Mouse (Mus musculus): ENCODE measurements around the gene Cxcl5. TPM values are rescaled to one million over a fixed set of nuclear protein-coding genes. Genes with fewer than 3 reads are reported as not detected.

Gene Cxcl5
- 0.11 and 0.14 TPM in 2 replicates for polyA plus RNA-seq (2014; fragmentation: Nextera tagmentation; extraction: Ambion mirVana)

DNA sequence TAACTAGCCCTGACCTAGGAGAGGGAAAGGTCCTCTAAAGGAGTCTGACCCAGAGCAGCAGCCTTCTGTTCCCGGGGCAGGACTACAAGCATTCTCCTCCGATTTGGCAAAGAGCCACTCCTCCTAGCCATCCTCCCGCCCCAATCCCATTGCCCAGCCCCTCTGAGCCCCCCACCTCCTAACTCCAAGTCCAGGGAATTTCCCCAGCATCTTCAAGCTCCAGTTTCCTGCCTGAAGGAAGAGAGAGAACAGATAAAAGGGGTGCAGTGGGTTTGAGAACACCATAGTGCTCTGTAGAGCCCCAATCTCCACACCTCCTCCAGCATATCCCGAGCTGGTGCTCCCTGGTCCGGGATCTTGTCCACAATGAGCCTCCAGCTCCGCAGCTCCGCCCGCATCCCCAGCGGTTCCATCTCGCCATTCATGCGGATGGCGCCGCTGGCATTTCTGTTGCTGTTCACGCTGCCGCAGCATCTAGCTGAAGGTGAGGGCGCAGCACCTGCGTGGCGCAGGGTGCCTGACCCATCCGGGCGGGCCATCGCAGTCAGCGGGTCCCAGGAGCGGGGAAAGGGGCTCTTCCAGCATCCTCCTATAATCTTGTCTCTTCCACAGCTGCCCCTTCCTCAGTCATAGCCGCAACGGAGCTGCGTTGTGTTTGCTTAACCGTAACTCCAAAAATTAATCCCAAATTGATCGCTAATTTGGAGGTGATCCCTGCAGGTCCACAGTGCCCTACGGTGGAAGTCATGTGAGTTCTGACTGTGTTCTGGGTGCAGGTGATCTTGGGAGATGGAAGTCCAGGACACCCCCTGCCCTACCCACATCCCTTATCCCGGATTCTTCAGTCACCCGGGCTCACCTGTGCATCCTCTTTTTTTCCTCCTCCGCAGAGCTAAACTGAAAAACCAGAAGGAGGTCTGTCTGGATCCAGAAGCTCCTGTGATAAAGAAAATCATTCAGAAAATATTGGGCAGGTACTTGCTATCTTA, at the start of gene Cxcl5:
Cxcl5 (plus strand) TSS at position 284 of the 989 bp plus-strand sequence.
- WGBS = 3% methylated on average over 32 of the region's 32 CpGs
- DNase-seq (ENCODE audit: low spot score) = peak; percentile 45

GRCm38 (mm10) chr5:90711409-90711808, 47.8 kb upstream of the Cxcl5 start:
- Histone ChIP-seq H3K36me3 (ENCODE audit: control insufficient read depth, insufficient read depth, low read length) (no peaks in the 10 kb centered on the region), H3K4me3 (ENCODE audit: low read depth, low read length) (no peak overlapping the region), H3K9ac (ENCODE audit: low read length) (no peak overlapping the region), H3K9me3 (replicated peaks; ENCODE audit: control insufficient read depth, low read length) (no peaks in the 10 kb centered on the region), H3K27ac (ENCODE audit: low read depth, low read length) (no peak overlapping the region), H3K4me2 (ENCODE audit: low read length) (no peak overlapping the region), H3K4me1 (ENCODE audit: control insufficient read depth, insufficient read depth, low read length) (no peaks in the 10 kb centered on the region), H3K27me3 (replicated peaks; ENCODE audit: control insufficient read depth, insufficient read depth, low read length) (no peaks in the 10 kb centered on the region)
- DNase-seq (ENCODE audit: low spot score) (peak; percentile 3), ATAC-seq (0 out of 2 replicates have a peak, but pooled peaks have one; percentile 18)
- 91% methylated on average over 2 of the region's 2 CpGs for WGBS

More for the DNA sequence above, at the start of gene Cxcl5:
- peaks cover 8% of the 10 kb centered on the region; the same call in 1 of the 2 replicates for H3K4me1 ChIP-seq (ENCODE audit: control insufficient read depth, insufficient read depth, low read length)
- peak within 1 kb of the TSS; percentile 68 for H3K4me2 ChIP-seq (ENCODE audit: low read length)
- H3K36me3 ChIP-seq (ENCODE audit: control insufficient read depth, insufficient read depth, low read length) = no peaks in the 10 kb centered on the region
- peaks cover 12% of the 10 kb centered on the region; the same call in 1 of the 2 replicates for H3K27me3 ChIP-seq (replicated peaks; ENCODE audit: control insufficient read depth, insufficient read depth, low read length)
- peak within 1 kb of the TSS; percentile 67 for H3K9ac ChIP-seq (ENCODE audit: low read length)
- peak within 1 kb of the TSS; percentile 34 for H3K4me3 ChIP-seq (ENCODE audit: low read depth, low read length)
- H3K27ac ChIP-seq (ENCODE audit: low read depth, low read length) = no peak within 1 kb of the TSS
- no peaks in the 10 kb centered on the region for H3K9me3 ChIP-seq (replicated peaks; ENCODE audit: control insufficient read depth, low read length)
- peak; percentile 69 for ATAC-seq

DNA sequence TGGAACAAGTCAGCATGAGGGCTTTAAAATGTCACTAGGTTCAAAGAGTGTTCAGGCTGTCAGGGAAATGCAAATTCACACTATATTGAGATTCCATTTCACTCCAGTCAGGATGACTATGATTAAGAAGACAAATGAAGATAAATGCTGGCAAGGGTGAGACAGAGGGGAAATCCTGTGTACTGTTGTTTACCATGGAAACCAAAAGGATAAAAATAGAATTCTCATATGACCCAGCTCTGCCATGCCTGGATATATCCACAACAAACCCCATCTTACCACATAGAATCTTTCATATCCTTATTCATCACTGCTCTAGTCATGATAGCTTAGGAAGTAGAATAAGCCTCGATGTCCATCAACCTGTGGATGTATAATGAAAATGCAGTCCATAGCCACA, 41.2 kb upstream of the Cxcl5 start:
- no peaks in the 10 kb centered on the region for H3K36me3 ChIP-seq (ENCODE audit: control insufficient read depth, insufficient read depth, low read length)
- H3K4me3 ChIP-seq (ENCODE audit: low read depth, low read length) = no peak overlapping the region
- WGBS = 95% methylated on average over 1 of the region's 1 CpGs
- H3K4me2 ChIP-seq (ENCODE audit: low read length) = no peak overlapping the region
- no peak overlapping the region for H3K9ac ChIP-seq (ENCODE audit: low read length)
- no peaks in the 10 kb centered on the region for H3K4me1 ChIP-seq (ENCODE audit: control insufficient read depth, insufficient read depth, low read length)
- no peaks in the 10 kb centered on the region for H3K9me3 ChIP-seq (replicated peaks; ENCODE audit: control insufficient read depth, low read length)
- ATAC-seq = no peak
- H3K27ac ChIP-seq (ENCODE audit: low read depth, low read length) = no peak overlapping the region
- no peak for DNase-seq (ENCODE audit: low spot score)
- H3K27me3 ChIP-seq (replicated peaks; ENCODE audit: control insufficient read depth, insufficient read depth, low read length) = no peaks in the 10 kb centered on the region

- ATAC-seq (no peak), DNase-seq (ENCODE audit: low spot score) (no peak)
- H3K4me1 ChIP-seq (ENCODE audit: control insufficient read depth, insufficient read depth, low read length) = no peaks in the 10 kb centered on the region
- WGBS = 91% methylated on average over 3 of the region's 3 CpGs
- H3K9ac ChIP-seq (ENCODE audit: low read length) = no peak overlapping the region
- no peak overlapping the region for H3K27ac ChIP-seq (ENCODE audit: low read depth, low read length)
- no peaks in the 10 kb centered on the region for H3K27me3 ChIP-seq (replicated peaks; ENCODE audit: control insufficient read depth, insufficient read depth, low read length)
- H3K9me3 ChIP-seq (replicated peaks; ENCODE audit: control insufficient read depth, low read length) = no peaks in the 10 kb centered on the region
- no peak overlapping the region for H3K4me3 ChIP-seq (ENCODE audit: low read depth, low read length)
- no peaks in the 10 kb centered on the region for H3K36me3 ChIP-seq (ENCODE audit: control insufficient read depth, insufficient read depth, low read length)
- H3K4me2 ChIP-seq (ENCODE audit: low read length) = no peak overlapping the region
These were observed 36.5 kb upstream of the Cxcl5 start for GRCm38 (mm10) chr5:90722656-90723055.

GRCm38 (mm10) chr5:90728254-90728653, 30.9 kb upstream of the Cxcl5 start:
- Histone ChIP-seq H3K4me2 (ENCODE audit: low read length) (no peak overlapping the region), H3K36me3 (ENCODE audit: control insufficient read depth, insufficient read depth, low read length) (no peaks in the 10 kb centered on the region), H3K9ac (ENCODE audit: low read length) (no peak overlapping the region), H3K4me1 (ENCODE audit: control insufficient read depth, insufficient read depth, low read length) (no peaks in the 10 kb centered on the region), H3K27ac (ENCODE audit: low read depth, low read length) (no peak overlapping the region), H3K4me3 (ENCODE audit: low read depth, low read length) (no peak overlapping the region), H3K27me3 (replicated peaks; ENCODE audit: control insufficient read depth, insufficient read depth, low read length) (no peaks in the 10 kb centered on the region), H3K9me3 (replicated peaks; ENCODE audit: control insufficient read depth, low read length) (no peaks in the 10 kb centered on the region)
- WGBS = 79% methylated on average over 3 of the region's 3 CpGs
- ATAC-seq (no peak), DNase-seq (ENCODE audit: low spot score) (no peak)

DNA sequence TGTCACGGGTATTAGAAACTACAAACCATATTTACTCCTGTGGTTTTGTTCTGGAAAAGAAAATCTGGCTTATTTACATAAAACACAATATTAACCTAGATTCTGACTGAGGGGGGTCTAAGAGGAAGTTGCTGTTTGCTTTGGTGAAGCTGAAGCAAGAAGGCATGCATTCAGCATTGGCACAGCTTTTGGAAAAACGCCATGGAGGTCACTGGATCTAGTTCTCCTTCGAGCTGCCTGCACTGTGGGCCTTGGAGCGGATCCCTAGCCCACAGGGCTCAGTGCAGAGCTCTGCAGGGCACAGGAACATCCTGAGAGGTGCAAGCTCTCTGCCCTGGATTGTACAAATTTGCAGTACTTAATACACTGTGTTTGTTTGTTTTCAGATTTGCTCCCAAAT, 27.7 kb upstream of the Cxcl5 start:
- Histone ChIP-seq H3K4me2 (ENCODE audit: low read length) (no peak overlapping the region), H3K9ac (ENCODE audit: low read length) (no peak overlapping the region), H3K27ac (ENCODE audit: low read depth, low read length) (no peak overlapping the region), H3K9me3 (replicated peaks; ENCODE audit: control insufficient read depth, low read length) (no peaks in the 10 kb centered on the region), H3K27me3 (replicated peaks; ENCODE audit: control insufficient read depth, insufficient read depth, low read length) (no peaks in the 10 kb centered on the region), H3K36me3 (ENCODE audit: control insufficient read depth, insufficient read depth, low read length) (no peaks in the 10 kb centered on the region), H3K4me1 (ENCODE audit: control insufficient read depth, insufficient read depth, low read length) (no peaks in the 10 kb centered on the region), H3K4me3 (ENCODE audit: low read depth, low read length) (no peak overlapping the region)
- 80% methylated on average over 4 of the region's 4 CpGs for WGBS
- ATAC-seq = no peak
- no peak for DNase-seq (ENCODE audit: low spot score)

- ATAC-seq (no peak), DNase-seq (ENCODE audit: low spot score) (no peak)
- Histone ChIP-seq H3K4me1 (ENCODE audit: control insufficient read depth, insufficient read depth, low read length) (no peaks in the 10 kb centered on the region), H3K4me2 (ENCODE audit: low read length) (no peak overlapping the region), H3K36me3 (ENCODE audit: control insufficient read depth, insufficient read depth, low read length) (no peaks in the 10 kb centered on the region), H3K9me3 (replicated peaks; ENCODE audit: control insufficient read depth, low read length) (no peaks in the 10 kb centered on the region), H3K4me3 (ENCODE audit: low read depth, low read length) (no peak overlapping the region), H3K27me3 (replicated peaks; ENCODE audit: control insufficient read depth, insufficient read depth, low read length) (no peaks in the 10 kb centered on the region), H3K9ac (ENCODE audit: low read length) (no peak overlapping the region), H3K27ac (ENCODE audit: low read depth, low read length) (no peak overlapping the region)
- 77% methylated on average over 4 of the region's 4 CpGs for WGBS
These were observed 17.1 kb upstream of the Cxcl5 start for GRCm38 (mm10) chr5:90742029-90742428.

DNA sequence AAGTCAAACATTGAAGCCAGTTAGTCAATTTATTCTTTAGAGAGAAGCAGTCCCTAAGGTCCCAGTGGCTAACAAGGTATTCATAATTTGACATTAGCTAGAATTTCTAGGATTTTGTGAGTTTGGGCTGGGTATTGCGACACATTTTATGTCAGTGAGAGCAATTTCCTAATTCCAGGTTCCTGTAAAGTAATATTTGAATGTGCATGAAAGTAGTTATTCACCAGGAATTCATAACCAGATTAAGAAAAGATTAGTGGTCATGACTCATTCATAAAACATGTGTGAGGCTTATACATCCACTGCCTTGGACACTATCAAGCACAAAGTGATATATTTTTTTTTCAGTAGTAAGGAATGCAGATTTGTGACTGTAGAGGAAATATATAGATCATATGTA, 5.2 kb upstream of the Cxcl5 start:
- Histone ChIP-seq H3K4me2 (ENCODE audit: low read length) (no peak overlapping the region), H3K9me3 (replicated peaks; ENCODE audit: control insufficient read depth, low read length) (no peaks in the 10 kb centered on the region), H3K27ac (ENCODE audit: low read depth, low read length) (no peak overlapping the region), H3K4me3 (ENCODE audit: low read depth, low read length) (no peak overlapping the region), H3K4me1 (ENCODE audit: control insufficient read depth, insufficient read depth, low read length) (peaks cover 6% of the 10 kb centered on the region; the same call in 1 of the 2 replicates), H3K27me3 (replicated peaks; ENCODE audit: control insufficient read depth, insufficient read depth, low read length) (peaks cover 2% of the 10 kb centered on the region; the same call in 1 of the 2 replicates), H3K36me3 (ENCODE audit: control insufficient read depth, insufficient read depth, low read length) (no peaks in the 10 kb centered on the region), H3K9ac (ENCODE audit: low read length) (no peak overlapping the region)
- 93% methylated on average over 1 of the region's 1 CpGs for WGBS
- DNase-seq (ENCODE audit: low spot score) (no peak), ATAC-seq (no peak)
